Mouse (Mus musculus) kidney, embryonic 14.5 days (tissue): ENCODE measurements at regions not wholly inside any gene's neighbourhood (a gene's known extent, or its start where the extent isn't known, plus 50 kb on each side); places are given as distances from the start of the nearest gene placed in this dataset.

Experiments used
- ATAC-seq: fragments of 200-750 bp; cut with Nextera tagmentation; 2 replicates; pipeline ENCODE4 v1.8.0; 2017; ENCODE audit warnings: moderate number of reproducible peaks, mild to moderate bottlenecking, moderate TSS enrichment, moderate library complexity; ENCODE audit not compliant: low FRiP score, low TSS enrichment
- H3K27ac ChIP-seq: fragments of 300-500 bp; sonication (generic); 2 replicates; pipeline ENCODE4 v1.5.1; 2014; ENCODE audit warnings: low read depth, mild to moderate bottlenecking, low read length, moderate library complexity, mixed read lengths
- H3K27me3 ChIP-seq: fragments of 300-500 bp; sonication (generic); 2 replicates; pipeline ENCODE4 v1.6.1; 2014; ENCODE audit warnings: mild to moderate bottlenecking, low read length; ENCODE audit not compliant: control insufficient read depth, insufficient read depth
- H3K36me3 ChIP-seq: fragments of 300-500 bp; sonication (generic); 2 replicates; pipeline ENCODE4 v1.6.1; 2014; ENCODE audit warnings: low read length, mixed read lengths; ENCODE audit not compliant: control insufficient read depth, insufficient read depth
- H3K4me1 ChIP-seq: fragments of 300-500 bp; sonication (generic); 2 replicates; pipeline ENCODE4 v1.6.1; 2014; ENCODE audit warnings: low read length, mixed read lengths; ENCODE audit not compliant: control insufficient read depth, insufficient read depth
- H3K4me2 ChIP-seq: fragments of 300-500 bp; sonication (generic); replicated peaks from 2 replicates; pipeline ENCODE4 v1.6.1; 2014; ENCODE audit warnings: low read depth, mild to moderate bottlenecking, low read length
- H3K4me3 ChIP-seq: fragments of 300-500 bp; sonication (generic); 2 replicates; pipeline ENCODE4 v1.5.1; 2014; ENCODE audit warnings: mild to moderate bottlenecking, low read length
- H3K9ac ChIP-seq: fragments of 300-500 bp; sonication (generic); 2 replicates; pipeline ENCODE4 v1.6.1; 2014; ENCODE audit warnings: low read depth, mild to moderate bottlenecking, low read length, moderate library complexity
- H3K9me3 ChIP-seq: fragments of 300-500 bp; sonication (generic); 2 replicates; pipeline ENCODE4 v1.6.1; 2016; ENCODE audit warnings: low read length; ENCODE audit not compliant: control insufficient read depth
- WGBS: fragments of 180-500 bp; shearing (Covaris S2); extraction: QIAGEN DNeasy Blood & Tissue Kit; methylation state at CpG from one replicate; pipeline ENCODE4 v1.1.7; 2014; 5-methylcytosine and 5-hydroxymethylcytosine counted together

DNA sequence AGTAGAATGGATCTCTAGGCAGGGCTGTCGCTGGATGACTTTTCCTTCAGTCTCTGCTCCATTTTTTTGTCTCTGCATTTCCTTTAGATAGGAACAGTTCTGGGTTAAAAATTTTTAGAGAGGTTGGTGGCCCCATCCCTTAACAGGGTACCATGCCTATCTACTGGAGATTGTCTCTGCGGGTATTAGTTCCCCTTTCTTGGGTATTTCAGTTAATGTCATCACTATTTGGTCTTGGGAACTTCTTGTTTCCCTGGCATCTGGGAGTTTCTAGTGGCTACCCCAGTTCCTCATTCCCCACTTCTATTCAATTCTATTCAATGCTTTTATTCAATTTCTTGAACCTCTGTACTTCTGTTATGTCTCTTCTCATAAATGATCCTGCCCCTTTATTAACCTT, 3016.3 kb downstream of the Gm37988 start:
- no peak overlapping the region for H3K27ac ChIP-seq
- ATAC-seq, result no peak
- no peak overlapping the region for H3K4me3 ChIP-seq
- H3K27me3 ChIP-seq, result no peaks in the 10 kb centered on the region
- no peak overlapping the region for H3K4me2 ChIP-seq
- H3K9ac ChIP-seq, result no peak overlapping the region
- H3K36me3 ChIP-seq, result no peaks in the 10 kb centered on the region
- no peaks in the 10 kb centered on the region for H3K4me1 ChIP-seq
- H3K9me3 ChIP-seq, result no peaks in the 10 kb centered on the region
- 92% methylated on average over 2 of the region's 2 CpGs for WGBS
